Mouse (Mus musculus) C2C12 (cell line): ENCODE data around the gene Thegl.

Source experiments
- CEBPB ChIP-seq: IDR thresholded peaks from one replicate; pipeline ENCODE4 v1.6.1; 2011; ENCODE audit warnings: low read depth, mild to moderate bottlenecking, control low read depth, moderate library complexity
- CTCF ChIP-seq: IDR thresholded peaks from one replicate; pipeline ENCODE4 v1.5.1; 2011; ENCODE audit not compliant: control insufficient read depth, insufficient read depth, insufficient read length
- MYOD1 ChIP-seq: IDR thresholded peaks from one replicate; pipeline ENCODE4 v1.6.1; 2011; ENCODE audit warnings: low read depth; ENCODE audit not compliant: control insufficient read depth, insufficient read length
- MYOG ChIP-seq: IDR thresholded peaks from one replicate; pipeline ENCODE4 v1.6.1; 2011; ENCODE audit not compliant: control insufficient read depth, insufficient read length; ENCODE audit errors: extremely low read depth
- USF1 ChIP-seq: IDR thresholded peaks from one replicate; pipeline ENCODE4 v1.6.1; 2011; ENCODE audit warnings: low read depth, mild to moderate bottlenecking, control low read depth, moderate library complexity

DNA sequence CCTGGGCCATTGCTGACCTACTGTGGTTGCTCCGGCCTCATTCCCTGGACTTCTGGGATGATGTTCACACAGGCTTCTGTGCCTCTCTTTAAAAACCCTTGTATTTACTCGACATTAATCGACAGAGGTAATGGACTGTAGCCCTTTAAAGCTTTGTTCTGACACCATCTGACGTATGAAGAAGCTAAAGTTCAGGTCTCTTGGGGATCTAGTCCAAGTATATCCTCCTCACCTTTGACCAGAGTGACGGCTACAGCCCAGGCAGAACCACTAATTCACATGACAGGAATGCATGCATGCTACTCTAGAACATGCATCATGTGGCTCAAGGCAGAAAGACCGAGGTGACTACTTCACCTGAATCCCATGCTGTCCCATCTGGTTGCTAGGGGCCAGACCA, 84.9 kb downstream of the Thegl start:
- TF ChIP-seq CTCF (no peak), USF1 (no peak), CEBPB (no peak), MYOG (no peak), MYOD1 (no peak)
